Mouse (Mus musculus) adrenal gland, postnatal 25 days (tissue): ENCODE measurements at regions not wholly inside any gene's neighbourhood (a gene's known extent, or its start where the extent isn't known, plus 50 kb on each side); places are given as distances from the start of the nearest gene placed in this dataset.

Experiments
- DNase-seq: peaks from one replicate; pipeline ENCODE4 v3.0.0; 2021; ENCODE audit warnings: mixed read lengths

- no peak for DNase-seq
Measured at GRCm38 (mm10) chr11:33061570-33061969, 85.6 kb downstream of the Fgf18 start.

DNA sequence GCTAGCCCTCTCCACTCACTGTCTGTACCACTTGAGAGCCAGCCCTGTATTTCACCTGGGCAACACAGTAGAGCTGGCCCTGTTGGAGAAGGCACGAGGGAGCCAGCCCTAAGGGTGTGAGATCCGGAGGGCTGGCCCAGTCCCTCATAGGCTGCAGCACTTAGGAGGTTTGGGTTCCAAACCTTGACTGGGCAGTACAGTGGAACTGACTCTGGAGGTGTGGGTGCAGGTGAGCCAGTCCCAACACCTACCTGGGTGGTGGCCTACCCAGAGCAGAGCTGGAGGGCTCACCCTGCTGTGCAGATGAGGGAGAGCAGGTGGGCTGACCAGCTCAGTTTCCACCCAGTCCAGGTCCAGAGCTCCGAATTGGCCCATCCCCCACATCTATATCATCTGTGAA lies 86.8 kb downstream of the Fgf18 start:
- no peak for DNase-seq

- no peak for DNase-seq
Measured at GRCm38 (mm10) chr11:33050216-33050615, 97.0 kb downstream of the Fgf18 start.

GRCm38 (mm10) chr11:33039854-33040792 lies 107.1 kb downstream of the Fgf18 start:
- no peak for DNase-seq

DNA sequence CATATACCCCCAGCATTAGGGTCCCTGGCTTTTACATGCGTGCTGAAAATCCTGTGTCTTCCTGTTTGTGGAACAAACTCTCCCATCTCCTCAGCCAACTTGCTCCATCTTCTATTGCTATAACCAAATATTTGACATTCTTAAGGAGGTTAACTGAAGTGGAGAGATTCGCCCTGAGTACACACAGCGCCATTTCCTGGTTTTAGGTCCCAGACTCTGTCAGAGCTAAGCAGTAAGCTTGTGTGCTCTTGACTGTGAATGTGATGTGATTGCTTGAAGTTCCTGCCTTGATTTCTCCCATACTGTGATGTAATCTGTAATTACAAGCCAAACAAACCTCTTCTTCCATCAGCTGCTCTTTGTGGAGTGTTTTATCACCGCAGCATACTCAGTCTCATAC lies 110.8 kb downstream of the Fgf18 start:
- DNase-seq, result no peak

- no peak for DNase-seq
Measured at GRCm38 (mm10) chr11:33028920-33029319, 118.3 kb downstream of the Fgf18 start.

DNA sequence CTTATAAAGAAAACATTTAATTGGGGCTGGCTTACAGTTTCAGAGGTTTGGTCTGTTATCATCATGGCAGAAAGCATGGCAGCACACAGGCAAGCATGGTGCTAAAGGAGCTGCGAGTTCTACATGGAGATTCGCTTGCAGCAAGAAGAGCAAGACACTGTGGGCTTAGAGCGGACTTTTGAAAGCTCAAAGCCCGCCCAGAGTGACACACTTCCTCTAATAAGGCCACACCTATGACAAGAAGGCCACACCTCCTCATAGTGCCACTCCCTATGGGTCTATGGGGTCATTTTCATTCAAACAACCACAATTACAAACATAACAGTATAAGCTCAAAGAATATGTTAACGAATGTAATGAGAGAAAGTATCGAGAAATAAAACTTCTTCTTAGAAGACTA lies 120.1 kb downstream of the Fgf18 start:
- DNase-seq, result no peak

- DNase-seq, result no peak
Measured at GRCm38 (mm10) chr11:33013229-33014185, 133.7 kb downstream of the Fgf18 start.

GRCm38 (mm10) chr11:33012384-33013160 lies 134.6 kb downstream of the Fgf18 start:
- no peak for DNase-seq

DNA sequence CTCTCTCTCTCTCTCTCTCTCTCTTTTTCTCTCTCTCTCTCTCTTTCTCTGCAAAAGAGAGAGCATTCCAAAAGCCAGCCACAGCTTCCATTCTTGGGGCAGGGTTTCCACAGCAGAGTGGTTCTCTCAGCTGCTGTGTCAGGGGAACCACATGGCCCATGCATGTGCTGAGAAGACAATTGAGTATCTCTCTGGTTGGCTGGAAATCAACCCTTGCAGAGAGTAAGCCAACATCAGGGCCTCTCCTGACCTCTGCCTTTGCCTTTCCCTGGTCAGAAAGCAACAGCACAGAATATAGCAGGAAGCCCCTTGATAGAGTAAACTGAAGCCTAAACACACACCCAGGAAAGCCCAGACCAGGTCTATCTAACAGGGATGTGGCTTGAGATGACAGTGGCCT lies 138.6 kb downstream of the Fgf18 start:
- no peak for DNase-seq

DNA sequence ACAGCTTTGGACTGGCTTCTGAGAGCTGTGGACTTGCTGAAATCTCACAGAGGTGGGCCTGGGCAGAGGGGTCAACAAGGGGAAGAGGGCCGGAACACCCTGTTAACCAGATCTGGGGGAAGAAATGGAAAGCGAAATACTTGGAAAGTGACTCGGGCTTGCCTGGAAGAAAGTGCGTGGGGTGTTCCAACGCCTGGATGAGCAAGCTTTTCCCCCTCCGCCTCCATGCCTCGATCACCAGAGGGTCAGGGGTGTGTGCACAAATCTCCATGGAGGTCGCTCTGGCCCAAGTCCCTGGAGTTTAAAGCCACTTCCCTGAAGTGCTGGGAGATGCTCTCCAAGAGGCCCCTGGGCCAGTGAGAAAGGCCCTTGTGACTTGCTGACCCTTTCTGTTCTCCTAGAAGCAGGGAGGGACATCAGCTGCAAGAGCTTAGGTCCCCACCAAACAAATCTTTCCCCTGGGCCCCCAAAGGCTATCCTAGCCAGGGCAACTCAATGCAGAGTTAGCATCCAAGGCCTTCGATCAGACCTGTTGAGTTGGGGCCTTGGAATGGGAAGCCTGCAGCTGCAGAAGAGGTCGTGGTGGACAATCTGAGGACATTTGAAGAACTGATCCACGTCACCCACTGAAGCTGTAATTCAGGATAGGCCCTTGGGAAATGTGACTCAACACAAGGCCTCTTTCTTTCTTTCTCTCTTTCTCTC lies 139.2 kb downstream of the Fgf18 start:
- DNase-seq, result no peak

DNA sequence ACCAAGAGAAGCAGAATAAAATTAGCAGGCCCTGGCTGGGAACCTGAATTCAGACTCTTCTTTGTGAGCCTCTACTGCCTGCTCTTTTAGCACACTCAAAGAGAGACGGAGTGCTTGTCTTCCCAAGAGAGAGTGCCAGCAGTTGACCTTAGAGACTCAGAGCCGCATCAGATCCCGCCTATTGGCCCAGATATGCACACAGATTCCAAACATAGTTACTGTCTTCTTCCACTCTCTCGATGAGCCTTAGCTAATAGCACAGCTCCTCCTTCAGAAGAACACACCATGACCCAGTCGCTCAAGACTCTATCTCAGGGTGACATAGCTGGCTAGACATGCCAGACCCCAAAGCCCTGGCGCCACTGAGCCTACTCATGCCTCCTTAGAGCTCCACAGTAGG lies 139.8 kb downstream of the Fgf18 start:
- DNase-seq, result no peak

DNA sequence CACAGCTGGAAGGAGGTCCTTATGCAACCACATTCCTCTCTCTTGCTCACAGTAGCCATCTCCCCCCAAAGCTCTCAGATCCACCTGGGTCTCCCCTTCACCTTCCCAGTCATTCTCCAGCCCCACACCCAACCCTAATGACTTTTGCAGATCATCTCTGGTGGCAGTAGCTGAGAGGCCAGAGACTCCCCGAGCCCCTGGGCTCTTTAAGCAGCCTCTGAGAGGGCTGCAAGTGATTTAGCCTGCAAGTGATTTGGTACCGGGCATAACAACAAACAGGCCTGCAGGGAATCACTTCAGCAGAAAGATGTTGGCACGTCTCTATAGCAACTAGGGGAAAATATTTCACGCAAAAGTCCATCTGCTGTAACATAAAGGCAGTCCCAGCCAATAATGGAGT lies 142.0 kb downstream of the Fgf18 start:
- no peak for DNase-seq

GRCm38 (mm10) chr11:33004603-33005002 lies 142.6 kb downstream of the Fgf18 start:
- DNase-seq, result no peak

DNA sequence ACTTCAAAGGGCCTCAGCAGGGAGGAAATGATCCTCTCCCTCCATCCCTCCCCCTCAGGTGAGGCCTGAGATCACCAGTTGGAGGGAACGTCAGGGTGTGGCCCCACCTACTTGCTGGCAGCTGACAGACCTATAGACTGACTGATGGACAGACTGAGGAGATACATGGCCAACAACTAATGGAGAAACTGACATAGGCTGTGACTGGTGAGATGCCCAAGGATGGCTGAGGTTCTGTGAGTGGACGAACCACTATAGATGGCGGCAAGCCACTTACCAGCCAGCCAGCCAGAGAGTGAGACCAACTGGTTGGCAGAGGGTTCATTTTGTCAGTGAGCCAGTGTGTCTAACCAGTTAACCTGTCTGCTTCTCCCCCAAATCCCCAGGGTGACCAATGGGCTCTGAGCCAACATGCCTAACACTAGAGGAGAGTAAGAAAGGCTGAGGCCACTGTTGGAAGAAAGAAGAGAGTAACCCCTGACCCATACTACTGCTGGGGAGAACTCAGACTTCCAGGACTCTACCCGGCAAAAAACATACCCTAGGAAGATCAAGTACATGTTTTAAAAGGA lies 147.4 kb downstream of the Fgf18 start:
- DNase-seq, result peak; percentile 25

- DNase-seq, result no peak
Measured at GRCm38 (mm10) chr11:32998687-32999605, 148.3 kb downstream of the Fgf18 start.

DNA sequence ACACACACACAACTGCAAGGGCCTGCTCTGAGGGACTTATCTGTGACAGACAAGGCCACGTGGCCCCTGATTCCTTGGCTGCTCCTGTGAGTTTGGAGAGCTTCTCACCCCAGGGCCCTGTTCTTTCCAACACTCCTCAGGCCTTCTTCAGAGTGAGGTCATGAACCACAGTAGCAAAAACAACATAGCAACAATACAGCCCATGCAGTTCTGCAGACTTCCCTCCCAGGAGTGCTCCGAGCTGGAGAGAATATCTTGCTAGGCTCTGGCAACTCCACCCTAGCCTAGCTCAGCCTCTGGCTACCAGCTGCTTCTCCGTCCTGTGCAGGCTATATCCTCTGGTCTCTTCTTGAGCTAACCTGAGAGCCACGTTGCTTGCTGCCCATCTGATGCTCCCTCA lies 152.8 kb downstream of the Fgf18 start:
- DNase-seq, result no peak

- DNase-seq, result no peak
Measured at GRCm38 (mm10) chr11:32993439-32993838, 153.8 kb downstream of the Fgf18 start.

- DNase-seq, result no peak
Measured at GRCm38 (mm10) chr11:32991036-32991616, 156.1 kb downstream of the Fgf18 start.

DNA sequence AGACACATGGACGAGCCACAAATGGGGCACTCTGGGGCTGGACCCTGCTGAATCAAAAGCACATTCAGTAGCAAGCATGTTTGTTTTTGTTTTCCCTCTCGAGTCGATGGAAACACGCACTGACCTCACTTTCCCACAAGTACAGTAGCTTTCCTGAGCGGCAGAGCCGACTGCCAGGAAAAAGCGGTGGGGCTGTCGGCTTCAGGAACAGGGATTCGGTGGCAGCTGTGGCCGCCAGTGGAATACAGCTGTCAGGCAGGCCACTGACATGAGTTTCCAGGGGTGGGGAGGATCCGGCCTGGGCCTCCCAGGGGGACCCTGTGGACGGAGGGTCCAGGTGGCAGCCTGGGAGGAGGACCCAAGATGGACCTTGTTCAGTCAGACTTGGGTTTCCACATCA lies 157.0 kb downstream of the Fgf18 start:
- no peak for DNase-seq
